Mouse (Mus musculus) MEL (cell line): Measurements from ENCODE around the gene Myo10. TPM values are rescaled to one million over a fixed set of nuclear protein-coding genes. Genes with fewer than 3 reads are reported as not detected.

ENCODE experiments used
- DNase-seq: peaks from one replicate; pipeline ENCODE4 v3.0.0; 2011; ENCODE audit warnings: low read depth, low spot score
- H3K27ac ChIP-seq: 2 replicates; pipeline ENCODE4 v1.5.1; 2012; ENCODE audit warnings: low read depth, mild to moderate bottlenecking, control low read depth, low read length, moderate library complexity; ENCODE audit not compliant: control insufficient read depth
- H3K27me3 ChIP-seq, 2 experiments: fragments of 150-350 bp in 1 of 2; sonication (generic) in 1 of 2; 2 replicates each; pipeline ENCODE4 v1.6.1; 2012; ENCODE audit warnings: low read length in 2 of 2, mild to moderate bottlenecking in 2 of 2, improper control_type of control experiment in 1 of 2, moderate library complexity in 1 of 2; ENCODE audit not compliant: insufficient read depth in 2 of 2, control insufficient read depth in 1 of 2
- H3K36me3 ChIP-seq, 2 experiments: 2 replicates each; pipeline ENCODE4 v1.6.1; 2012 to 2014; ENCODE audit warnings: low read length in 2 of 2, improper control_type of control experiment in 1 of 2, inconsistent platforms in 1 of 2, mild to moderate bottlenecking in 1 of 2; ENCODE audit not compliant: insufficient read depth in 2 of 2, control insufficient read depth in 1 of 2
- H3K4me1 ChIP-seq, 2 experiments: fragments of 150-350 bp in 1 of 2; sonication (generic) in 1 of 2; 2 replicates each; pipeline ENCODE4 v1.6.1; 2012; ENCODE audit warnings: low read length in 2 of 2, improper control_type of control experiment in 1 of 2, mild to moderate bottlenecking in 1 of 2; ENCODE audit not compliant: insufficient read depth in 2 of 2, control insufficient read depth in 1 of 2
- H3K4me3 ChIP-seq, 2 experiments: fragments of 150-350 bp in 1 of 2; sonication (generic) in 1 of 2; 2 replicates each; pipeline ENCODE4 v1.5.1; 2012; ENCODE audit warnings: low read depth in 2 of 2, low read length in 2 of 2, mild to moderate bottlenecking in 2 of 2, moderate library complexity in 2 of 2, control low read depth in 1 of 2, improper control_type of control experiment in 1 of 2; ENCODE audit not compliant: control insufficient read depth in 1 of 2, insufficient read depth in 1 of 2
- H3K79me2 ChIP-seq: 2 replicates; pipeline ENCODE4 v1.6.1; 2012; ENCODE audit warnings: mild to moderate bottlenecking, low read length, moderate library complexity; ENCODE audit not compliant: control insufficient read depth, poor library complexity, insufficient read depth
- H3K9ac ChIP-seq: 2 replicates; pipeline ENCODE4 v1.6.1; 2012; ENCODE audit warnings: low read depth, mild to moderate bottlenecking, control low read depth, low read length, moderate library complexity; ENCODE audit not compliant: control insufficient read depth, poor library complexity, severe bottlenecking
- H3K9me3 ChIP-seq: fragments of 150-350 bp; sonication (generic); replicated peaks from 2 replicates; pipeline ENCODE4 v1.6.1; 2012; ENCODE audit warnings: mild to moderate bottlenecking, low read length, improper control_type of control experiment, moderate library complexity; ENCODE audit not compliant: insufficient read depth
- CHD1 ChIP-seq: IDR thresholded peaks from 2 replicates; pipeline ENCODE4 v1.6.1; 2012; ENCODE audit warnings: low read depth, mild to moderate bottlenecking, inconsistent platforms, low read length, improper control_type of control experiment
- CHD2 ChIP-seq: IDR thresholded peaks from 2 replicates; pipeline ENCODE4 v1.6.1; 2011; ENCODE audit warnings: low read length, improper control_type of control experiment
- CTCF ChIP-seq, 3 experiments: IDR thresholded peaks in 2 of 3; conservative IDR thresholded peaks in 1 of 3; 2 replicates each; pipeline ENCODE4 v1.5.1; 2011 to 2012; ENCODE audit warnings: low read length in 3 of 3, low read depth in 2 of 3, mild to moderate bottlenecking in 2 of 3, improper control_type of control experiment in 1 of 3, inconsistent platforms in 1 of 3, mixed read lengths in 1 of 3, moderate library complexity in 1 of 3; ENCODE audit not compliant: control insufficient read depth in 1 of 3, insufficient read depth in 1 of 3, poor library complexity in 1 of 3, severe bottlenecking in 1 of 3
- ELF1 ChIP-seq: IDR thresholded peaks from 2 replicates; pipeline ENCODE4 v1.6.1; 2014; ENCODE audit warnings: low read depth, mild to moderate bottlenecking, inconsistent platforms, low read length, improper control_type of control experiment, moderate library complexity
- EP300 ChIP-seq, 2 experiments: IDR thresholded peaks; 2 replicates each; pipeline ENCODE4 v1.6.1; 2011; ENCODE audit warnings: improper control_type of control experiment in 2 of 2, low read length in 2 of 2, low read depth in 1 of 2, mild to moderate bottlenecking in 1 of 2
- ETS1 ChIP-seq: IDR thresholded peaks from 2 replicates; pipeline ENCODE4 v1.6.1; 2012; ENCODE audit warnings: low read depth, mild to moderate bottlenecking, inconsistent platforms, low read length, improper control_type of control experiment, moderate library complexity
- GABPA ChIP-seq: IDR thresholded peaks from 2 replicates; pipeline ENCODE4 v1.6.1; 2012; ENCODE audit warnings: low read depth, mild to moderate bottlenecking, inconsistent platforms, low read length, improper control_type of control experiment, moderate library complexity
- MAZ ChIP-seq: IDR thresholded peaks from 2 replicates; pipeline ENCODE4 v1.6.1; 2012; ENCODE audit warnings: low read depth, mild to moderate bottlenecking, inconsistent platforms, low read length, improper control_type of control experiment
- MEF2A ChIP-seq: IDR thresholded peaks from 2 replicates; pipeline ENCODE4 v1.6.1; 2014; ENCODE audit warnings: low read depth, mild to moderate bottlenecking, inconsistent platforms, low read length, improper control_type of control experiment; ENCODE audit not compliant: poor library complexity, insufficient replicate concordance, severe bottlenecking; ENCODE audit errors: extremely low read depth
- MXI1 ChIP-seq: IDR thresholded peaks from 2 replicates; pipeline ENCODE4 v1.6.1; 2011; ENCODE audit warnings: mild to moderate bottlenecking, low read depth, low read length, improper control_type of control experiment
- MYC ChIP-seq: IDR thresholded peaks from 2 replicates; pipeline ENCODE4 v1.6.1; 2011; ENCODE audit warnings: low read depth, mild to moderate bottlenecking, low read length, improper control_type of control experiment, moderate library complexity
- NELFE ChIP-seq: IDR thresholded peaks from 2 replicates; pipeline ENCODE4 v1.6.1; 2011; ENCODE audit warnings: low read depth, low read length, improper control_type of control experiment
- NRF1 ChIP-seq: IDR thresholded peaks from 2 replicates; pipeline ENCODE4 v1.6.1; 2014; ENCODE audit warnings: low read depth, mild to moderate bottlenecking, inconsistent platforms, low read length, improper control_type of control experiment, moderate library complexity; ENCODE audit not compliant: poor library complexity, insufficient read depth, severe bottlenecking
- RCOR1 ChIP-seq: IDR thresholded peaks from 2 replicates; pipeline ENCODE4 v1.6.1; 2012; ENCODE audit warnings: low read depth, mild to moderate bottlenecking, inconsistent platforms, low read length, improper control_type of control experiment
- SMC3 ChIP-seq: IDR thresholded peaks from 2 replicates; pipeline ENCODE4 v1.6.1; 2011; ENCODE audit warnings: low read depth, low read length, improper control_type of control experiment
- TAL1 ChIP-seq: IDR thresholded peaks from 2 replicates; pipeline ENCODE4 v1.6.1; 2012; ENCODE audit warnings: mild to moderate bottlenecking, inconsistent platforms, low read length, moderate library complexity, mixed read lengths
- UBTF ChIP-seq: IDR thresholded peaks from 2 replicates; pipeline ENCODE4 v1.6.1; 2012; ENCODE audit warnings: low read depth, mild to moderate bottlenecking, inconsistent platforms, low read length, improper control_type of control experiment, moderate library complexity, borderline replicate concordance; ENCODE audit not compliant: insufficient read depth
- ZC3H11A ChIP-seq: IDR thresholded peaks from 2 replicates; pipeline ENCODE4 v1.6.1; 2012; ENCODE audit warnings: low read depth, mild to moderate bottlenecking, inconsistent platforms, low read length, improper control_type of control experiment
- ZKSCAN1 ChIP-seq: IDR thresholded peaks from 2 replicates; pipeline ENCODE4 v1.6.1; 2012; ENCODE audit warnings: low read depth, mild to moderate bottlenecking, inconsistent platforms, low read length, improper control_type of control experiment, moderate library complexity
- ZMIZ1 ChIP-seq: IDR thresholded peaks from 2 replicates; pipeline ENCODE4 v1.6.1; 2012; ENCODE audit warnings: low read depth, mild to moderate bottlenecking, inconsistent platforms, low read length, improper control_type of control experiment, moderate library complexity
- ZNF384 ChIP-seq: IDR thresholded peaks from 2 replicates; pipeline ENCODE4 v1.6.1; 2012; ENCODE audit warnings: low read depth, mild to moderate bottlenecking, inconsistent platforms, low read length, improper control_type of control experiment
- polyA plus RNA-seq, 2 experiments: library from polyadenylated mRNA; stranded (reverse) in 1 of 2; unstranded in 1 of 2; fragments of >175 nt in 1 of 2; fragments of >200 nt in 1 of 2; gene quantifications; 2 replicates each; pipeline versions ENCODE4 v1.2.1 to v1.2.4; 2012; ENCODE audit warnings: low replicate concordance in 2 of 2, low read depth in 1 of 2; ENCODE audit not compliant: insufficient read length in 2 of 2, insufficient read depth in 1 of 2, missing spikeins in 1 of 2
- total RNA-seq: library from RNA; depleted of rRNA; stranded (reverse); fragments of 300-350 nt; gene quantifications from 2 replicates; pipeline ENCODE4 v1.2.3, GENCODE M21; 2012

Myo10 gene
- total and polyA plus RNA-seq, 3 experiments: 0.01 TPM; not detected in 2

DNA sequence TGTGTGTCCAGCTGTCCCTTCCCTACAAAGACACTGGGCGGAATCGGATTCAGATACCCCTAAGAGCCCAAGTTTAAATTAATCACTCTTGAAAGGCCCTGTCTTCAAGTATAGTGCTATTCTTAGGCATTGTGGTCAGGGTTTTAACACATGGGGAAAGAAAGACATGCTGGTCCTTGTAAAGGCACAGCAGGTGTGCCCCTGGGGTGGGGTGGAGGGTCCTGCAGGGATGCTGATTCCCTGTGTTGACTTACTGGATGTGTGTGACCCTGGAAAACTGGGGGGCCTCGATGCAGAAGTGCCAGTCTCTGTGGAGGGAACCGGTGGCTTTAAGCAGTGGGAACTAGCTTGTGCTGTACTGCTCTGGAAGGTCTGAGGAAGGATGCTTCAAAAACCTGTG, 90.6 kb downstream of the Myo10 start:
- no peaks in the 10 kb centered on the region for H3K4me1 ChIP-seq
- H3K9ac ChIP-seq: no peak overlapping the region
- H3K36me3 ChIP-seq: no peaks in the 10 kb centered on the region
- no peaks in the 10 kb centered on the region for H3K27me3 ChIP-seq
- DNase-seq: no peak
- TF ChIP-seq MYC: no peak
- TF ChIP-seq NELFE: no peak
- no peak for TF ChIP-seq GABPA
- no peak for TF ChIP-seq CHD1
- TF ChIP-seq EP300 (IDR thresholded peaks at IDR 0.05; ENCODE audit: low read depth in 1 of 2, low read length in 2 of 2): no peak
- no peak for TF ChIP-seq RCOR1
- no peak for TF ChIP-seq MAZ
- TF ChIP-seq NRF1: no peak
- TF ChIP-seq, all 39 proteins: peak for 0
- H3K79me2 ChIP-seq: no peaks in the 10 kb centered on the region
- no peak overlapping the region for H3K27ac ChIP-seq
- no peaks in the 10 kb centered on the region for H3K9me3 ChIP-seq
- no peak overlapping the region for H3K4me3 ChIP-seq

GRCm38 (mm10) chr15:25713587-25714361, 91.4 kb downstream of the Myo10 start:
- Histone ChIP-seq H3K9me3 (no peaks in the 10 kb centered on the region), H3K4me3 (no peak overlapping the region), H3K36me3 (no peaks in the 10 kb centered on the region), H3K9ac (no peak overlapping the region), H3K4me1 (no peaks in the 10 kb centered on the region), H3K27me3 (no peaks in the 10 kb centered on the region), H3K27ac (no peak overlapping the region), H3K79me2 (no peaks in the 10 kb centered on the region)
- TF ChIP-seq ZC3H11A: no peak
- no peak for TF ChIP-seq NRF1
- no peak for TF ChIP-seq ELF1
- no peak for TF ChIP-seq MXI1
- no peak for DNase-seq

- H3K79me2 ChIP-seq: no peaks in the 10 kb centered on the region
Measured at GRCm38 (mm10) chr15:25715218-25715995, 93.1 kb downstream of the Myo10 start.

More at GRCm38 (mm10) chr15:25715218-25715995, 93.1 kb downstream of the Myo10 start:
- no peaks in the 10 kb centered on the region for H3K36me3 ChIP-seq
- DNase-seq: no peak
- TF ChIP-seq TAL1 (no peak), MEF2A (no peak), CHD2 (no peak), ZMIZ1 (no peak), SMC3 (no peak), UBTF (no peak), CTCF (IDR thresholded peaks at IDR 0.05 in 2 of 3, conservative IDR thresholded peaks at IDR 0.05 in 1 of 3; ENCODE audit: control insufficient read depth in 1 of 3, insufficient read depth in 1 of 3, low read depth in 2 of 3, low read length in 3 of 3, poor library complexity in 1 of 3, severe bottlenecking in 1 of 3) (no peak), ZKSCAN1 (no peak), CHD1 (no peak), ZNF384 (no peak), EP300 (IDR thresholded peaks at IDR 0.05; ENCODE audit: low read depth in 1 of 2, low read length in 2 of 2) (no peak), ETS1 (no peak)
- TF ChIP-seq, all 39 proteins: peak for 0
- H3K4me3 ChIP-seq: no peak overlapping the region
- no peaks in the 10 kb centered on the region for H3K9me3 ChIP-seq
- H3K9ac ChIP-seq: no peak overlapping the region
- no peak overlapping the region for H3K27ac ChIP-seq
- H3K27me3 ChIP-seq: no peaks in the 10 kb centered on the region
- no peaks in the 10 kb centered on the region for H3K4me1 ChIP-seq
